Mouse (Mus musculus): Measurements from ENCODE around the gene Ankrd13b.
A peak's percentile ranks its signal among the peaks of the same experiment; 100 is the strongest.

DNA sequence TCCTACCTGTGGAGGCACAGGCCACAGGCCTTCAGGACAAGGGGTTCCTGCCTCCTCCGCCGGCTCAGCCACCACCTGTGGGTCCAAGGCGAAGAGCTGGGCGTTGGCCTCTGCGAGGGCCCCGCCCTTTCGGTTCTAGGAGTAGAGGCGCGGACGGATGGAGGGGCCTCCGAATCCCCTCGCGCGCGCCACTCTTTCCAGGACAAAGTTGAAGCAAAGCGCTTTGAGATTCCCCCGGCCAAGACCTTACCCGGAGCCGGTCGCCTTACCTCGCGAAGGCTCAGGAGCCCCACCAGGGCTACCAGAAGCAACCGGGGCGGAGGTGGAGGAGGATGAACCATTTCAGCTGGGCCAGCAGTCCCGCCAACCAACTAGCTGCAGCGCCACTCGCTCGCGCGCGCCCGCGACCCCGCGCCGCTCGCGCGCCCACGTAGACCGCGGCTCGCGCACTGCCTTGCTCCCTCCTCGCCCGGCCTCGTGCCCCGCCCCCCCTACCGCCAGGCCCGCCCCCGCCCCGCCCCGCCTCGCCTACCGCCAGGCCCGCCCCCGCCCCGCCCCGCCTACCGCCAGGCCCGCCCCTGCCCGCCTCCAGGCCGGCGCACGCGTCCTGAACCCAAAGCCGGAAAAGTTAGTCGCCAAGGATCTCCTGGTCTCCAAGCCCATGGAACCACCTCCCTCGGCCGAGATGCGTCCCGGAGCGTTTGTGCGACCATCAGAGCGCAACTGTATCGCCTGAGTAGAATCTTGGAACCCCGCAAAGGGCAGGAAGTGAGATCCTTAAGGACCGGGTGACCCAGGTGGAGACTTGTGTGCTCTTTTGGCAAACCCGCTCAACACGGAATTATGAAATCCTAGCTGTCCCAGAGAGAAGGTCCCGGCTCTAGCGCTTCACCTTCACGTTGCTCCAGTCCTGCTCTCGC lies 23.7 kb upstream of the Ankrd13b start:
- TF ChIP-seq TAL1 (IDR thresholded peaks at IDR 0.05; ENCODE audit: low read length) (no peak), E2F4 (IDR thresholded peaks at IDR 0.05; ENCODE audit: borderline replicate concordance, low read depth, low read length) (no peak), CTCF (IDR thresholded peaks at IDR 0.05 in 2 of 3, conservative IDR thresholded peaks at IDR 0.05 in 1 of 3; ENCODE audit: control insufficient read depth in 1 of 3, insufficient read depth in 1 of 3, low read depth in 2 of 3, low read length in 3 of 3, poor library complexity in 1 of 3, severe bottlenecking in 1 of 3) (no peak), EP300 (IDR thresholded peaks at IDR 0.05; ENCODE audit: low read depth in 1 of 2, low read length in 2 of 2) (0 out of 4 replicates have a peak, but pooled peaks of 1 of the 2 experiments have one; percentile 0), POLR2A (IDR thresholded peaks at IDR 0.05; ENCODE audit: control insufficient read depth in 1 of 2, insufficient read depth in 1 of 2, low read depth in 1 of 2, low read length in 2 of 2, poor library complexity in 1 of 2) (peak; percentile 51 to 88; a peak in 3 of 4 replicates), MAFK (IDR thresholded peaks at IDR 0.05; ENCODE audit: borderline replicate concordance, low read depth, low read length) (no peak), ZKSCAN1 (IDR thresholded peaks at IDR 0.05; ENCODE audit: low read depth, low read length) (no peak), GATA1 (IDR thresholded peaks at IDR 0.05; ENCODE audit: low read depth, low read length) (no peak), JUND (IDR thresholded peaks at IDR 0.05; ENCODE audit: low read depth, low read length) (no peak), SIN3A (IDR thresholded peaks at IDR 0.05; ENCODE audit: low read length) (peak; percentile 73)
